23 mouse cellular contexts compared by ENCODE assay signal in genomic region chr1:192447666-192448065, GRCm38 (mm10).
"Had no signal": no experiment of that assay in that cellular context is flagged by ENCODE, and none has a peak within 500 bp of the region (broad histone marks: within the 10 kb centered on the region; RNA-seq: fewer than 3 reads in every experiment).

No protein-coding gene starts in this region.

- H3K4me3 ChIP-seq: heart, embryonic 13.5 days; heart, embryonic 15.5 days; hindbrain, embryonic 13.5 days; hindbrain, embryonic 15.5 days; limb, embryonic 12.5 days; liver, embryonic 13.5 days; liver, embryonic 15.5 days had no signal

- H3K9ac ChIP-seq: heart, embryonic 13.5 days; heart, embryonic 15.5 days; hindbrain, embryonic 13.5 days; hindbrain, embryonic 15.5 days; limb, embryonic 12.5 days; liver, embryonic 13.5 days; liver, embryonic 15.5 days; liver, postnatal 0 days had no signal

- H3K4me2 ChIP-seq: heart, embryonic 11.5 days; heart, embryonic 13.5 days; heart, embryonic 15.5 days; hindbrain, embryonic 13.5 days; hindbrain, embryonic 15.5 days; limb, embryonic 12.5 days; liver, embryonic 11.5 days; liver, embryonic 13.5 days; liver, embryonic 15.5 days had no signal

- H3K9me3 ChIP-seq: heart, embryonic 13.5 days; heart, embryonic 15.5 days; hindbrain, embryonic 13.5 days; hindbrain, embryonic 15.5 days; limb, embryonic 12.5 days; liver, embryonic 13.5 days; liver, embryonic 15.5 days had no signal

- DNase-seq: gastrocnemius, postnatal 14 days; gastrocnemius, postnatal 36 days; heart, adult 18-20 months; heart, postnatal 14 days; heart, postnatal 36 days; kidney, postnatal 10 days; layer of hippocampus, adult 9-11 months; layer of hippocampus, postnatal 36 days; left cerebral cortex, postnatal 4 days; liver; liver, embryonic 13.5 days; liver, postnatal 0 days; lung, adult 2 months had no signal

- H3K27me3 ChIP-seq: hindbrain, embryonic 13.5 days; hindbrain, embryonic 15.5 days; limb, embryonic 12.5 days; liver, embryonic 13.5 days; liver, embryonic 15.5 days had no signal

- H3K27ac ChIP-seq: heart, embryonic 13.5 days; heart, embryonic 15.5 days; hindbrain, embryonic 13.5 days; hindbrain, embryonic 15.5 days; hindbrain, postnatal 0 days; limb, embryonic 12.5 days; liver, embryonic 13.5 days; liver, embryonic 15.5 days had no signal

- ATAC-seq: hindbrain, postnatal 0 days; intestine, embryonic 16.5 days; liver, postnatal 0 days had no signal

- H3K36me3 ChIP-seq: heart, embryonic 13.5 days; heart, embryonic 15.5 days; hindbrain, embryonic 13.5 days; hindbrain, embryonic 15.5 days; limb, embryonic 12.5 days; liver, embryonic 13.5 days; liver, embryonic 15.5 days had no signal

- H3K4me1 ChIP-seq: liver, embryonic 13.5 days; liver, embryonic 15.5 days had no signal
